Mouse (Mus musculus): ENCODE data around the gene Nceh1.
"Not testable (repeated sequence)": the region's sequence is repeated elsewhere in the genome, so short reads cannot be mapped to it uniquely, and the experiment has no call there.

The Nceh1 gene

DNA sequence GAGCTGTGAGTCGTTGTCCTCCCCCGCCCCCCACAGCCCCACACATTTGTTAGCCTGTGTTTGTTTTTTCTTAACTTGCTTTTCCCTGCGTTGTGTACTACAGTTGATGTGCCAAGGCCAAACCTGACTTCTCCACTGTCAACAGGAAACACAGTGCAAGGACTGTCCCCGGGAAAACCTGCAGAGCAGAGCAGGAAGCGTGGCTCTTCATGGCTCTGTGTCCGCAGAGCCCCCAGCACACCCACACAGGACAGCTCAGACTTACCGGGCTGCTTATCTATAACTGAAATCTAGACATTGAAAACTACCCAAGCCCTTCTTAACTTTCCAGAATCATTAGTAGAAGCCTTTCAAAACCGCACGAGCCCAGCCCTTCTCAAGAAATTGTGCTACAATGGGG is 102.3 kb downstream of the Nceh1 start:
- DNase-seq: no peak

DNA sequence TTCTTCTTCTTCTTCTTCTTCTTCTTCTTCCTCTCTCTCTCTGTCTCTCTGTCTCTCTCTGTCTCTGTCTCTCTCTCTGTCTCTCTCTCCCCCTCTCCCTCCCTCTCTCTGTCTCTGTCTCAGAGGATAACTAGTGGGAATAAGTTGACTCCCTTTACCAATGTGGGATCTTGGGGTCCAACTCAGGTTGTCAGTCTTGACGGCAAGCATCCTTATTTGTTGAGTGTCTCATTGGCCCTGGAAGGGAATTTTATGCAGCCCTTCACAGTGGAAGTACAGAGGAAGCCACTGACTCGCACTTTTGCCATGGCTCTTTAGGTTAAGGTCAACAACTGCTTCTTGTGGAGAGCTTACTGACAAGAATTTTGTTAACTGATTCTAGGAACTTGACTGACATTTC is 105.5 kb downstream of the Nceh1 start:
- no peak for DNase-seq

- DNase-seq: no peak
Measured at GRCm38 (mm10) chr3:27288909-27289308, 106.1 kb downstream of the Nceh1 start.

DNA sequence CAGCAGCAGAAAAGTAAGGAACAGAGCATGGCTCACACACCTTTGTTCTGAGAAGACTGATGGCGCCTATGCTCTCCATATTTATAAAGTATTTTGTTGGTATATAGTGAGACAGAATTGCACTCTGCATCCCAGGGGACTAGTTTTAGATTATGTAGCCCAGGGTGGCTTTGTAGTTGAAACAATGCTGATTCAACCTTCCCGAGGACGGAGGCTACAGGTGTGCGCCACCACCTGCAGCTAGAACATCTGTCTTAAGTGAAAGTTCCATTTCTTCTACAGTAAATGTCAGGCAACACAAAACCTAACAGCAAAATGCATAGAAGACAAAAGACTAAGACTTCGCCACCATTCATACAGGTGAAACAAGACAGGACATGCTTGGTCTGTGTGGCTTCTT is 107.5 kb downstream of the Nceh1 start:
- no peak for DNase-seq

- not testable (repeated sequence) for DNase-seq
Measured at GRCm38 (mm10) chr3:27290945-27291344, 108.2 kb downstream of the Nceh1 start.

GRCm38 (mm10) chr3:27291411-27291810 is 108.6 kb downstream of the Nceh1 start:
- not testable (repeated sequence) for DNase-seq

- no peak for DNase-seq
Measured at GRCm38 (mm10) chr3:27293645-27294385, 111.0 kb downstream of the Nceh1 start.

DNA sequence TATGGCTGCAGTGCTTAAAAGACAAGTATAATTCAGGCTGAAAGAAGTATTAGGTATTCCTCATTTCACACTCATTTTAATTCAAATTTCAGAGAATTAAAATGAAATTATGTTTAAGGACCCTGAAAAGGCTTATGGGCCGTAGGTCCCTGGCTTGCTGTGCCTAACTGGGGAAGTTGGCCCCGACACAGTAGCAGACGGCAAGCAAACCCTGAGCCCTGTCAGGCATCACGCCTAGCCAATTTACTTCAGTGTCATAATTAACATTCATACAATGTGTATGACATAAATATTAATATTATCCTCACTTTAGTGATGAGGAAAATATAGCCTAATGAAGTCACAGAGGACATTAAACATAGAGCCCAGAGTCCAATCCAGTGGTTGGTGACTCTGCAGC is 117.7 kb downstream of the Nceh1 start:
- no peak for DNase-seq

DNA sequence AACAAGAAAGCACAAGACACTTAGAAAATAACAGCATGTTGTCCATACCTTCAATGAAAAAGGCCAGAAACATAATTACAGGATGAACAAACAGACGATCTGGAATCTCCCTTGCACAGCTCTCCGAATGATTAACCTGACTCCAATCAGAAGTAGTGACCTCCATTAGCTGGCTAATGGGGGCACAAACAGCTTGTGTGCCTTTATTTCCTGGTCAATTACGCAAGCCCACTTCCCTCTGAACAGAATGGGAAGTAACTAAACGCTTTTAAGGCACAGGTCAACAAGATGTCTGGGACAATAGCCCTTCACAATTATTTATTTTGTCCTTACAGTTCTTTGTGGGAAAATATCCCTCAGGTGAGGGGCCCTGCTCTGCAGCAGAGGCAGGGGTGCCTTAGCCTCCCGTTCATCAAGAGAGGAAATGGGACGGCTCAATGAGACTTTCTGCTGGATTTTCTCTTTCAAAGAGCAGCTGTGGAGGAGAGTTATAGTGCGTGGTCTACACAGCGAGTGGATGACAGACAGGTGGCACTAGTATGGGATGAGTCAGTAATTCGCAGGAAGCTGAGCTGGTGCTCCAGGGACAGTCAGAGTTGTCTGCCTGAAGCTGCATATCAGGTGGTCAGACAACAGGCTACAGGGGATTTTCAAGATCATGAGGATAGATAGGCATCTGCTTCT is 119.7 kb downstream of the Nceh1 start:
- no peak for DNase-seq

GRCm38 (mm10) chr3:27306815-27307214 is 124.0 kb downstream of the Nceh1 start:
- DNase-seq: no peak

DNA sequence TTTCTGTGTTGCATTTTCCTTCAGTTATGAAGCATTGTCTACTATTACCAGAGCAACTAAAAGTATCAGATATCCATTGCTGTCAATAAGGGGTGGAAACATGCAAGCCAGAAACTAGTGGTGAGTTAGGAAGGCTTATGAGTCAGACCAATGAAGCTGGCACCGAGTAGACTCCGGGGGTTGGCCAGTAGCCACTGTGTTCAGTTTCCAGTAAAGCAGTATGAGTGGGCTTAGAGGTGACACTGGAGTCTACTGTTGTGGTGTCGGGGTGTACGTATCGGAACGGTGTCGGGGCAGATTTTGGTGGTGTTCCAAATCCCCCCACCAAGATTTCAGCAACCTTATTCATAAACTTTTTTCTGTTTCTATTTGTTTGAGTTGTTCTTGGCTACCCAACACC is 128.2 kb downstream of the Nceh1 start:
- DNase-seq: no peak

- DNase-seq: no peak
Measured at GRCm38 (mm10) chr3:27311475-27311874, 128.7 kb downstream of the Nceh1 start.

DNA sequence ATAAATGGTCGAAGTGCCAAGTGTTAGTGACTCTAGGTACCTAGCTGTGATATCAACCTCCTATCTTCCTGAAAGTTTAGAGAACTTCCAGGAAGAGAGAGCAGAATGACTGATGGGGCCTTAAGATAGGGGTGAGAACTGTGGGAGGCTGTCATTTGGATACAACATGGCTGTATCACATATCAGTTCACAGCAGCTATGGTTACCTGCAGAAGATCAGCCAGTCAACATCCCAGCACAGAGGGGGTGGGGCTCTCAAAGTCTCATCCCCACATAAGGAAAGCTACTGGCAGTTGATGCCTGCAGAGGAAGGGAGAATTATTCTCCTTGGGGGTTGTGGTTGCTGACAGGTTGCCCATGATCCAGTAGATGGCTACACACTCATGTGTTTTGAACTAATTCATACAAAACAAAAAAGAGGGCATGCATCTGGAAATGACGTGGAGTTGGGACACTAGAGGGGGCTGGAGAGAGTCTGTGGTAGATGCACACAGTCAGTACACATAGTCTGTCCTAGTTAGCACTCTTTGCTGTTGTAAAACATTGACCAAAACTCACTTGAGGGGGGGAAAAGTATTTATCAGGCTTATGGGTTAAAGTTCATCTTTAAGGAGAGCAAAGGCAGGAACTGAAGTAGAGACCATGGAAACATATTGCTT is 131.9 kb downstream of the Nceh1 start:
- peak in 1 of 2 experiments; percentile 11 for DNase-seq

DNA sequence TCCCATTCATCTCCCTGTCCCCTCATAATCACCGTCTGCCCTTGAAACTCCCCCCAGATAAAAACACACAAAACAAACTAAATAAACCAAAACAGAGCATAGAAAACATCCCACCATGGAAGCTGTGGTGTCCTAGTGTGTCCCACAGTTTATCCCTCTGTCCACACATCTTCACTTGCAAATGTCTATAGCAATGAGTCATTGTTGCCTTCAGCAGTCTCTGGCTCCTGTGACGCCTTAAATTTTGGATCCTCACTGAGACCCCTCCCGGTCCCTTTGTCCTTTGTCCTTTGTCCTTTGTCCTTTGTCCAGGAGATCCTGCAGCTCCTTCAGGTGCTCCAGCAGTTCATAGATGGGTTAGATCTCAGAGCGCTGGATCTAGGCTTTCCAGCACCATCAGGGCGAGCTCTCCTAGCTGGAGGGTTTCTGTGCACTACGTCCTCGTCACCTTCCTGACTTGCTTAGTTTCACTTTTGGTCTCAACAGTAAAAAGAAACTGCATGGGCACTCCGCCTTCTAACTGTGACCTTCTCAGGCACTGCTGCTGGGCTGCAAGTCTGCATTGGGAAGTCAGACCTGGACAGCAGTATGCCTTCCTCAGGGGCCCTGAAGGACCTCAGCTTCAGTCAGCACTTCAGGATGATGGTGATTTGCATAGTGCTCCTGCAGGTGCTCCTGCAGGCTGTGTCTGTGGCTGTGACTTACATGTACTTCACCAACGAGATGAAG is 134.0 kb downstream of the Nceh1 start, which contains the start of gene Tnfsf10:
Gene Tnfsf10, plus strand, starts transcription at position 470 of the 729 bp plus-strand sequence.
- DNase-seq: peak; percentile 54 to 60

DNA sequence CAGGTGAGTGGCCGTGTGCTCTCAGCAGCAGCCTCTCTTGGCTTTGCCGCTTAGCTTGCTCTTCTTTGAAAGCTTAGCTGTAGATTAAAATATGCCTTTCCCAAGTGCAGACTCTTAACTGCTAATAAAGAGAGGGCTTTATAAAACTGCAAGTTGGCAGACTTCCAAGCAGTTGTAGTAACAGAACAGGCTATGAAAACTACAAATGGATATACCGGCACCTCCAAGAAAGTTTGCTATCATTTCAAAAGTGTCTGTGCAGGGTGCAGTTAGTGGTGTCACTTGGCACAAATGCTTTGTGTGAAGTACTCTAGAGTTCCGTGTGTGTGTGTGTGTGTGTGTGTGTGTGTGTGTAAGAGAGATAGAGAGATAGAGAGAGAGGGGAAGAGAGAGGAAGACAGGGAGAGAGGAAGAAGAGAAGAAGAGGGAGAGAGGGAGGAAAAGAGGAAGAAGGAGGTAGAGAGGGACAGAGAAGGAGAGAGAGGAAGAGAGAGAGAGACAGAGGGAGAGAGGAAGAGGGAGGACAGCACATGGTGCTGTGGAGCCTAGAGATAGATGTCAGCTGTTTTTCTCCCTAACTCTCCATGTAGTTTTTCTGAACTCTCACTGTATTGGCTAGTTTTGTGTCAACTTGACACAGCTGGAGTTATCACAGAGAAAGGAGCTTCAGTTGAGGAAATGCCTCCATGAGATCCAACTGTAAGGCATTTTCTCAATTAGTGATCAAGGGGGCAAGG is 134.7 kb downstream of the Nceh1 start:
- peak in 1 of 2 experiments; percentile 8 for DNase-seq

GRCm38 (mm10) chr3:27319650-27320049 is 136.9 kb downstream of the Nceh1 start:
- no peak for DNase-seq

DNA sequence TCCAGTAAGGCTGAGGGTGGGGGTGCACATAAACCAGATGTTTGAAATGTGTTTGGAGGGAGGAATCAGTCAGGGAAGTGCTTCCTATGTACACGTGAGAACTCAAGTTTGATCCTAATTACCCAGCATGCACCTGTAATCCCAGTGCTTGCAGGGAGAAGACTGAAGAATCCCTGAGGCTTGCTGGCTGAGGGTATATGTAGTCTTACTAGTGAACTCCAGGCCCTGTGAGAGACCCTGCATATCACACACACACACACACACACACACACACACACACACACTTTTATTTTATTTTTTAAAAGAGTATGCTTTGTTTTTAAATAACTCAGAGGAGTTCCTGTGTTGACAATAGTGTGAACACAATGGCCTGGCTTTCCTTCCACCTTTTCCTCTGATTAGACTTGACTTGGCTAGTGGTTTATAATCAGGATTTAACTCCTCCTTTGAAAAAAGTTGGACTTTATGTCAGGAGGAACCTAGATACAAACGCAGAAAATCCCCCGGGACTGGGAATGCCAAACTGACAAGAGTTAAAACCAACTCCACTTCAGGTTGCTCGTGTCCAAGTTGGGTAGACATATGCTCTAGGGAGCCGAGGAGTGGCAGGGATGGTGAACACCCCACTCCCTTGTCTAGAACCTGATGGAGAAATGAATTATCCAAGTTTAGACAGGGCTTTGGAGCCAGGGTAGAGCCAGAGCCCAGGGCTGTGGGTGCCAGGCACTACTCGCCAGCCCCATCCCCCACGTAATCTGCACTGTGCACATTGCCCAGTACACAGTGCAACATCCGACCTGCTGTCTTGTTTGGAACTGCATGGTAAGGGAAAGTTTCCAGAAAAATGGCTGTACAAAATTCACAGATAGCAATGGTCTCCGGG is 138.1 kb downstream of the Nceh1 start:
- no peak for DNase-seq

GRCm38 (mm10) chr3:27322591-27322990 is 139.8 kb downstream of the Nceh1 start:
- no peak for DNase-seq

DNA sequence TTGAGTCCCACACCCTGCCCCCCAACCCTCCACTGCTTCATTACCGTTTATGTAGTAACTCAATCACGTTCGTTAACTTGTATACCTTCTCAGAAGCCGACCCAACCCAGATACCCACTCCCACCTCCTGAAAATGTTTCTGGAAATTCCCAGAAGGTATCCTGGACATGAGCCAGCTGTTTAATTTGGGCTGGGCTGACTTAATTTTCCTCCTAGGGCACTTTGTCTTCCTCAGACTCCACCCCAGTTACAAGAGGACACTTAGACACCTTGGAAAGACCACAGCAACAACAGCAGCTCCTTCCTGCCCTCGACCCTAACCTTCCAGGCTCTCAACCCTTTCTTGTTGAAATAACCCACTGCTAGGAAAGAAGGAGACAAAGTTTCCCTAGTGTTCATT is 140.8 kb downstream of the Nceh1 start:
- no peak for DNase-seq

- DNase-seq: no peak
Measured at GRCm38 (mm10) chr3:27326633-27327191, 143.9 kb downstream of the Nceh1 start.

- DNase-seq: no peak
Measured at GRCm38 (mm10) chr3:27330706-27331105, 147.9 kb downstream of the Nceh1 start.
